Mouse (Mus musculus): ENCODE measurements around the gene Prkcb.

- no peak for TF ChIP-seq CTCF (IDR thresholded peaks at IDR 0.05; ENCODE audit: low read depth, low read length)
- no peak for TF ChIP-seq EP300 (IDR thresholded peaks at IDR 0.05; ENCODE audit: insufficient read depth, low read depth, low read length)
- TF ChIP-seq POLR2A (IDR thresholded peaks at IDR 0.05; ENCODE audit: insufficient read depth, low read length), result no peak
These were observed 89.4 kb downstream of the Prkcb start for GRCm38 (mm10) chr7:122377967-122378366.
